Mouse (Mus musculus) embryonic stem cell, embryonic (primary cell): ENCODE measurements around the gene Efhc1.

Experiments
- CTCF ChIA-PET, 4 experiments: fragments of 300-600 bp in 2 of 4; fragments of 350-600 bp in 2 of 4; sonication (Branson Sonifier 250); formaldehyde crosslinking; loops; one replicate each; lab custom pipeline; 2022; ENCODE audit warnings: inconsistent platforms in 2 of 4; lab: Charles Lee
- POLR2A ChIA-PET, 4 experiments: fragments of 300-600 bp in 2 of 4; fragments of 350-600 bp in 2 of 4; sonication (Branson Sonifier 250); formaldehyde crosslinking; loops; one replicate each; lab custom pipeline; 2022; ENCODE audit warnings: antibody characterized with exemption in 4 of 4, inconsistent platforms in 1 of 4; lab: Charles Lee

Gene Efhc1

GRCm38 (mm10) chr1:21026534-21026933 lies 75.1 kb downstream of the Efhc1 start:
- ChIA-PET CTCF (interaction anchor here in 2 of 4 experiments (0.6 to 0.7 kb wide), 3 partner anchors 43 to 934 kb away, joined by 3 to 4 read pairs (median 4); no protein-coding TSS in a partner anchor), POLR2A (no interaction called here)

DNA sequence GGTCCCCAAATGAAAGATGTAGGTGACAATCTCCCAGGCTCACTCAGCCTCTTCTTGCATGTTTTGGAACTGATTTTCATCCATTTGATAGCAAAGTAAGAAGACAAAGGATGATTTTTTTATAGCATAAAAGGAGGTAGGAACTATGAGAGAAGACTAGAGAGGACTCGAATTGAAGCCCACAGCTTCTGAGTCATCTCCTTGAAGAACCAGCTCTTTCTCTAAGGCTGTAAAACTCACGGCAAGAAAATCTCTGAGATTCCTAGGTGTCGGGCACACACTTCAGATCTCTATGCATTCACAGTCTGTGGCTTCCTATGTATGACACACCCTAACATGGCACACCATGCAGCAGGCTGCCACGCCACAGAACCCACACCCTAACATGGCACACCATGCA lies 77.6 kb downstream of the Efhc1 start:
- CTCF ChIA-PET, result interaction anchor here in 1 of 4 experiments (0.7 kb wide), 1 partner anchor 32 kb away, joined by 5 read pairs; no protein-coding TSS in a partner anchor
- POLR2A ChIA-PET, result interaction anchor here in 1 of 4 experiments (0.7 kb wide), 1 partner anchor 47 kb away, joined by 4 read pairs; no protein-coding TSS in a partner anchor

- ChIA-PET CTCF (interaction anchor here in 1 of 4 experiments (1.0 kb wide), 1 partner anchor 57 kb away, joined by 3 read pairs; no protein-coding TSS in a partner anchor), POLR2A (no interaction called here)
Observed at GRCm38 (mm10) chr1:21031650-21032049, 80.2 kb downstream of the Efhc1 start.

GRCm38 (mm10) chr1:21033065-21033791 lies 81.8 kb downstream of the Efhc1 start:
- CTCF ChIA-PET, result no interaction called here
- POLR2A ChIA-PET, result interaction anchor here in 2 of 4 experiments (1.1 to 1.2 kb wide), 2 partner anchors 8 to 20 kb away, joined by 3 read pairs; no protein-coding TSS in a partner anchor

- CTCF ChIA-PET, result no interaction called here
Observed at GRCm38 (mm10) chr1:21033792-21034119, 82.3 kb downstream of the Efhc1 start.

GRCm38 (mm10) chr1:21035878-21036277 lies 84.5 kb downstream of the Efhc1 start:
- POLR2A ChIA-PET, result no interaction called here

More at GRCm38 (mm10) chr1:21033792-21034119, 82.3 kb downstream of the Efhc1 start:
- POLR2A ChIA-PET, result interaction anchor here in 1 of 4 experiments (1.1 kb wide), 1 partner anchor 19 kb away, joined by 3 read pairs; no protein-coding TSS in a partner anchor

DNA sequence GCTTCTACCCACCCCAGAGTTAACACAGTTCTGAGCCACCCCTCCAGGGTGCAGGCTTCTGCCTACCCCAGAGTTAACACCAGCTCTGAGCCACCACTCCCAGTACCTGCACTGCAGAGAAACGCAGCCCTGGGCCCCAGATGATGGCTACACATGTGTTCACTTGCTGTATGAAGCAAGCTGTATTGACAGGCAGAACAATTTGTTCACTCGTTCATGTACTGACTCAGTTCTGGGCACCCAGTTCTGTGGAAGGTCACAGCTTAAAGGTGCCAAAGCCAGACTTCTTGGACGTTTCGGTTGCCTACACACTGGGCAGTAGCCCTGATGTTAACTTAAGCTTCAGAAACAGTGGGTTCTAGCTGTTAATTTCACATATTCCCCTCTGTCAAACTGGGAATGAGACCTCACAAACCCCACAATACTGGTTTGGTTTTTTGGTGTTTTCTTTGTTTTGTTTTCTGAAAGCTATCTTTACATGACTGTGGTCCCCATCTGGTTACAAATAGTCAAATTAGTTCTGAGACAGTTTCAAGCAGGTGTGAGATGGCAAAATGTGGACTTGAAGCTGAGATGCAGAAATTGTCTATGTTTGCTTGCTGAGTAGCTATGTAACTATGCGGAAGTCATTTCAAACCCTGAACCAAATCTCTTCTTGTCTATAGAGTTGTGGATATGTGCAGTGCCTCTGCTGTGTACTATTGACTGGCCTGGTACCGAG lies 86.6 kb downstream of the Efhc1 start:
- POLR2A ChIA-PET, result interaction anchor here in 1 of 4 experiments (0.9 kb wide), 1 partner anchor 29 kb away, joined by 3 read pairs; no protein-coding TSS in a partner anchor
- CTCF ChIA-PET, result no interaction called here

More at GRCm38 (mm10) chr1:21035878-21036277, 84.5 kb downstream of the Efhc1 start:
- CTCF ChIA-PET, result no interaction called here

GRCm38 (mm10) chr1:21039564-21039963 lies 88.1 kb downstream of the Efhc1 start:
- CTCF ChIA-PET, result no interaction called here
- POLR2A ChIA-PET, result interaction anchor here in 1 of 4 experiments (0.6 kb wide), 1 partner anchor 1830 kb away, joined by 3 read pairs; no protein-coding TSS in a partner anchor

DNA sequence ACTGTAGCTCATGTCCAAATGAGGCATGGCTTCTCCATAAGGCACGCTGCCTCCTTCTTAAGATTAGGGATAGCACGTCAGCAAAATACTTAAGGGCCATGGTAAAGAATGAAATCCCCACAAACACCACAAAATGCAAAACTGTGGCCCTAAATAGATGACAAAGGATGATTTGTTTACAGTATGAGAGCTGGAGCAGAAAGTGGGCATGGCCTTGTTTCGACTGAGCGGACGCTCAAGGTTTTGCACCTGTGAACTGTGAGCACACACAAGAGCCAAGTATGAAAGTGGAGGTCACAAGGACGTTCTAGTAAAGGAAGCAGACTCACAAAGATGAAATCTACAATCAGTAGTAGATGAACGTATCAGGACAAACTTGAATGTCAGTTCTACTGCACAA lies 88.7 kb downstream of the Efhc1 start:
- POLR2A ChIA-PET, result no interaction called here
- CTCF ChIA-PET, result no interaction called here
